Mouse (Mus musculus): ENCODE data around the gene Slc35e3. TPM values are rescaled to one million over a fixed set of nuclear protein-coding genes. Genes with fewer than 3 reads are reported as not detected.

Gene Slc35e3
- total and polyA plus RNA-seq, 3 experiments = 2.2 to 9.7 (median 5.0) TPM

- no peaks in the 10 kb centered on the region for H3K27me3 ChIP-seq (replicated peaks)
- in situ Hi-C loops (cut with MboI; ENCODE audit: low pct_ligation_motif_present, low pct_unique_long_range_greater_than_20kb, low sequenced_read_pairs) = no loop called here
Observed at GRCm38 (mm10) chr10:117743182-117743581, 3.0 kb downstream of the Slc35e3 start.

GRCm38 (mm10) chr10:117742618-117743017, 3.5 kb downstream of the Slc35e3 start:
- H3K4me3 ChIP-seq (replicated peaks in 1 of 3; ENCODE audit: low read depth in 2 of 3, low read length in 2 of 3, poor library complexity in 1 of 3) = no peak overlapping the region
- peaks cover 20 to 56% of the 10 kb centered on the region in 2 experiments for H3K36me3 ChIP-seq (replicated peaks in 1 of 2; ENCODE audit: control insufficient read depth in 1 of 2, insufficient read depth in 1 of 2, low read length in 1 of 2)
- no peak overlapping the region for H3K27ac ChIP-seq (ENCODE audit: insufficient read depth, low read depth)
- dilution Hi-C loops (cut with MboI; ENCODE audit: extremely low pct_ligation_motif_present, extremely low pct_unique_long_range_greater_than_20kb, low sequenced_read_pairs) (no loop called here), in situ Hi-C loops (cut with MboI; ENCODE audit: low pct_ligation_motif_present, low pct_unique_long_range_greater_than_20kb, low sequenced_read_pairs) (no loop called here)
- no peaks in the 10 kb centered on the region for H3K27me3 ChIP-seq (replicated peaks)
- no peak overlapping the region for H3K4me2 ChIP-seq (ENCODE audit: insufficient read depth, low read depth, poor library complexity, severe bottlenecking)
- H3K79me2 ChIP-seq (replicated peaks; ENCODE audit: control insufficient read depth, extremely low read depth, insufficient read depth, poor library complexity, severe bottlenecking) = no peaks in the 10 kb centered on the region
- H3K9ac ChIP-seq (ENCODE audit: insufficient read depth, low read depth) = no peak overlapping the region
- peaks cover 0 to 14% of the 10 kb centered on the region in 2 experiments; a peak in 2 of 4 replicates for H3K4me1 ChIP-seq (ENCODE audit: control insufficient read depth in 1 of 2, insufficient read depth in 2 of 2)
- TF ChIP-seq E2F4 (IDR thresholded peaks at IDR 0.05; ENCODE audit: insufficient replicate concordance, low read depth, low read length) (no peak), SMC3 (IDR thresholded peaks at IDR 0.05; ENCODE audit: low read depth, low read length) (no peak), MAZ (IDR thresholded peaks at IDR 0.05; ENCODE audit: low read depth, low read length) (no peak), NRF1 (IDR thresholded peaks at IDR 0.05; ENCODE audit: low read depth, low read length) (no peak), BHLHE40 (IDR thresholded peaks at IDR 0.05; ENCODE audit: low read depth, low read length) (no peak), ELF1 (IDR thresholded peaks at IDR 0.05; ENCODE audit: low read depth, low read length) (no peak), GABPA (IDR thresholded peaks at IDR 0.05; ENCODE audit: insufficient replicate concordance, low read depth, low read length) (no peak), RAD21 (IDR thresholded peaks at IDR 0.05; ENCODE audit: low read depth, low read length) (no peak), KAT2A (IDR thresholded peaks at IDR 0.05; ENCODE audit: insufficient replicate concordance, low read length) (no peak), NELFE (IDR thresholded peaks at IDR 0.05; ENCODE audit: low read depth, low read length) (no peak), UBTF (IDR thresholded peaks at IDR 0.05; ENCODE audit: low read depth, low read length) (no peak), JUND (conservative IDR thresholded peaks at IDR 0.05; ENCODE audit: low read depth, low read length) (no peak)
- peaks cover under 1% of the 10 kb centered on the region for H3K9me3 ChIP-seq (replicated peaks; ENCODE audit: low read length)
- DNase-seq (ENCODE audit: extremely low read depth) = no peak

More at GRCm38 (mm10) chr10:117743182-117743581, 3.0 kb downstream of the Slc35e3 start:
- no peak overlapping the region for H3K9ac ChIP-seq (ENCODE audit: insufficient read depth, low read depth)
- TF ChIP-seq ETS1 (conservative IDR thresholded peaks at IDR 0.05; ENCODE audit: low read depth, low read length) (no peak), RAD21 (IDR thresholded peaks at IDR 0.05; ENCODE audit: low read depth, low read length) (no peak)
- dilution Hi-C loops (cut with MboI; ENCODE audit: extremely low pct_ligation_motif_present, extremely low pct_unique_long_range_greater_than_20kb, low sequenced_read_pairs) = no loop called here
- no peak for DNase-seq (ENCODE audit: extremely low read depth)
- no peak overlapping the region for H3K4me3 ChIP-seq (replicated peaks in 1 of 3; ENCODE audit: low read depth in 2 of 3, low read length in 2 of 3, poor library complexity in 1 of 3)
- H3K36me3 ChIP-seq (replicated peaks in 1 of 2; ENCODE audit: control insufficient read depth in 1 of 2, insufficient read depth in 1 of 2, low read length in 1 of 2) = peaks cover 18 to 58% of the 10 kb centered on the region in 2 experiments
- H3K4me2 ChIP-seq (ENCODE audit: insufficient read depth, low read depth, poor library complexity, severe bottlenecking) = no peak overlapping the region
- peaks cover 2% of the 10 kb centered on the region for H3K9me3 ChIP-seq (replicated peaks; ENCODE audit: low read length)
- no peak overlapping the region for H3K27ac ChIP-seq (ENCODE audit: insufficient read depth, low read depth)
- peaks cover 0 to 14% of the 10 kb centered on the region in 2 experiments; a peak in 2 of 4 replicates for H3K4me1 ChIP-seq (ENCODE audit: control insufficient read depth in 1 of 2, insufficient read depth in 2 of 2)
- H3K79me2 ChIP-seq (replicated peaks; ENCODE audit: control insufficient read depth, extremely low read depth, insufficient read depth, poor library complexity, severe bottlenecking) = no peaks in the 10 kb centered on the region

Data from CH12.LX (cell line).